Mouse (Mus musculus): ENCODE measurements around the gene Fam122a.

The Fam122a gene

DNA sequence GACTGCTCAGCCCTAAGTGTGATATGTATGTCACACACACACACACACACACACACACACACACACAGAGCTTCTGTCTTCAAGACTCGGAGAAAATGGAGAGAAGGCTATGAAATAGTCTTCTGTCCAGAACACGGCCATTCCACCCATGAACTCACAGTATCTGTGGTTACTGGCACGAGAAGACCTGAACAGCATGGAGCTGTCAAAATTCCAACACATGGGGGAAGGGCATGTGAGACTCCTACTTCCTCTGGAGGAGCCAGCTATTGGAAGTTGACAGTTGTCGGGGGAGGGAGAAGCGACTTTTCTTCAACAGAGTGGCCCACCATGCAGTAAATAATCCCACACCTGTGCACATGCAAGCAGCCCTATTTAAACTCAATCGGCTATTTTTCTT, 42.9 kb downstream of the Fam122a start:
- DNase-seq (ENCODE audit: low read depth in 2 of 2, low spot score in 2 of 2): no peak

DNA sequence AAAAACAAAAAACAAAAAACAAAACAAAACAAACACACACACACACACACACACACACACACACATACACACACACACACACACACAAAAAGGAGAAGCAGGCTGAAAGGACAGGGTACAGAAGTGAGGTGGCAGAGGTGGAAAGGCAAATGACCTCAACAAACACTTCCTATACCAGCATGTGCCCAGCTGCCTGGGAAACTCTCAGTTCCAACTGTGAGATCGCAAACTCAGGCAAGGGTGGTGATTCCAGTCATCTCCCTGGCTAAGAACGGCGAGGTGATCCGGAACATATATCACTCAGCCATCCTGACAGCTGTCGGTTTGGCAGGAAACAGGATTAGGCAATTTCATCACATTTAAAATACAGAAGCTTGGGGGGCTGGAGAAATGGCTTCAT, 44.7 kb downstream of the Fam122a start:
- no peak for DNase-seq (ENCODE audit: low read depth in 2 of 2, low spot score in 2 of 2)

DNA sequence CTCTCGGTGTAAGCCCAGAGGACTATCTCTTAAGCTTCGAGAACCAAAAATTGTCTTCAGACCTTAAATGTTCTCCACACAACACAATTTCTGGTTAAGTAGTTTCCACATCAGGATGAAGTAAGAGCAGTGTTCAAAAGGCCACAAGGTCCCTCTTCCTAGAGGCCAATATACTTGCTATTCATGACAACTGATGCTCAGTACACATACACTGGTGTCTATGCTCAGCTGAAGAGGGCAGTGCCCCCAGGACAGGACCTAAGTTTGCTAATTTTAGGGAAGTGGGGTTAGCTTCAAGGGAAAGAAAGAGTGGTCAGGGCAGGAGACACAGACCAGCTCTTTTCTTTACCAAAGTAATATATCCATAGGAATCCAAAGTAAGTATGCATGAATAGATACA, 45.8 kb downstream of the Fam122a start:
- DNase-seq (ENCODE audit: low read depth in 2 of 2, low spot score in 2 of 2): no peak

- DNase-seq (ENCODE audit: low read depth in 2 of 2, low spot score in 2 of 2): no peak
Measured at GRCm38 (mm10) chr19:24428011-24428410, 49.1 kb downstream of the Fam122a start.

DNA sequence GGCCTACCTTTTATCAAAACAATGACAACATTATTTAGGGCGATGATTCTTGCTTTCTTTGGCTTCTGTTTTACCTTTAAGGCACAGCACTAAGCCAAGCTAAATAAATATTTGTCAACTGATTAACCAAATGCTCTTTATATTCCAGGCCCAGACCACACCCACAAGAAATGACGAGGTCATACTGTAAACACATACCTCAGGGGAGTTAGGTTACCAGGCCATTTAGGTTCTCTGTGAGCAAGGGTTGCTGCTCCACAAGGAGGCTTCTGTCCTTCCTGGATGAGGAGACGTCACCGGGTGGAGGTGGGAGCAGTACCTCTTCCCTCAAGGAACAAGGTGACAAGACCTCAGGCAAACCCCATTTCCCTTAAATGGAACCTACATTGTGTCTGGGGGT, 49.9 kb downstream of the Fam122a start:
- DNase-seq (ENCODE audit: low read depth in 2 of 2, low spot score in 2 of 2): no peak

- DNase-seq (ENCODE audit: low read depth in 2 of 2, low spot score in 2 of 2): no peak
Measured at GRCm38 (mm10) chr19:24426759-24427181, 50.4 kb downstream of the Fam122a start.
